Mouse (Mus musculus) lung, embryonic 16.5 days (tissue): Measurements from ENCODE around the gene Grtp1. TPM values are rescaled to one million over a fixed set of nuclear protein-coding genes. Genes with fewer than 3 reads are reported as not detected.

Experiments used
- ATAC-seq: fragments of 200-750 bp; cut with Nextera tagmentation; 2 replicates; pipeline ENCODE4 v1.8.0; 2017; ENCODE audit warnings: low read depth, mild to moderate bottlenecking, moderate library complexity
- H3K27ac ChIP-seq: fragments of 300-500 bp; sonication (generic); 2 replicates; pipeline ENCODE4 v1.5.1; 2014; ENCODE audit warnings: mild to moderate bottlenecking, control low read depth, low read length
- H3K27me3 ChIP-seq: fragments of 300-500 bp; sonication (generic); 2 replicates; pipeline ENCODE4 v1.6.1; 2014; ENCODE audit warnings: low read depth, low read length, mixed read lengths; ENCODE audit not compliant: control insufficient read depth, insufficient read depth
- H3K36me3 ChIP-seq: fragments of 300-500 bp; sonication (generic); 2 replicates; pipeline ENCODE4 v1.6.1; 2014; ENCODE audit warnings: low read length; ENCODE audit not compliant: control insufficient read depth, insufficient read depth
- H3K4me1 ChIP-seq: fragments of 300-500 bp; sonication (generic); replicated peaks from 2 replicates; pipeline ENCODE4 v1.6.1; 2014; ENCODE audit warnings: low read length, mixed read lengths; ENCODE audit not compliant: control insufficient read depth, insufficient read depth
- H3K4me2 ChIP-seq: fragments of 300-500 bp; sonication (generic); 2 replicates; pipeline ENCODE4 v1.6.1; 2014; ENCODE audit warnings: low read depth, low read length, control low read depth
- H3K4me3 ChIP-seq: fragments of 300-500 bp; sonication (generic); 2 replicates; pipeline ENCODE4 v1.5.1; 2014; ENCODE audit warnings: mild to moderate bottlenecking, low read length, control low read depth
- H3K9ac ChIP-seq: fragments of 300-500 bp; sonication (generic); 2 replicates; pipeline ENCODE4 v1.6.1; 2014; ENCODE audit warnings: low read length, control low read depth
- H3K9me3 ChIP-seq: fragments of 300-500 bp; sonication (generic); 2 replicates; pipeline ENCODE4 v1.6.1; 2016; ENCODE audit warnings: low read length; ENCODE audit not compliant: control insufficient read depth
- WGBS: fragments of 180-500 bp; shearing (Covaris S2); extraction: QIAGEN DNeasy Blood & Tissue Kit; methylation state at CpG from one replicate; pipeline ENCODE4 v1.1.7; 2014; 5-methylcytosine and 5-hydroxymethylcytosine counted together
- polyA plus RNA-seq: library from polyadenylated mRNA; unstranded; fragments of >200 nt; fragmentation: Nextera tagmentation; extraction: Ambion mirVana; gene quantifications from 2 replicates; pipeline ENCODE4 v1.2.1, GENCODE M21; 2015

Gene Grtp1
- polyA plus RNA-seq, 1 experiment from 2014 or later, result 4.5 TPM

GRCm38 (mm10) chr8:13209770-13210169, 9.3 kb upstream of the Grtp1 start:
- H3K4me2 ChIP-seq, result no peak overlapping the region
- 62% methylated on average over 1 of the region's 1 CpGs for WGBS
- no peak overlapping the region for H3K9ac ChIP-seq
- H3K9me3 ChIP-seq, result no peaks in the 10 kb centered on the region
- H3K4me3 ChIP-seq, result no peak overlapping the region
- ATAC-seq, result peak; percentile 59
- no peak overlapping the region for H3K27ac ChIP-seq
- H3K27me3 ChIP-seq, result no peaks in the 10 kb centered on the region
- no peaks in the 10 kb centered on the region for H3K36me3 ChIP-seq
- H3K4me1 ChIP-seq, result peaks cover 14% of the 10 kb centered on the region

GRCm38 (mm10) chr8:13208627-13209355, 8.4 kb upstream of the Grtp1 start:
- H3K4me3 ChIP-seq, result no peak overlapping the region
- no peak overlapping the region for H3K9ac ChIP-seq
- H3K27ac ChIP-seq, result no peak overlapping the region
- ATAC-seq, result no peak
- H3K36me3 ChIP-seq, result no peaks in the 10 kb centered on the region
- H3K27me3 ChIP-seq, result no peaks in the 10 kb centered on the region
- H3K4me1 ChIP-seq, result peaks cover 14% of the 10 kb centered on the region
- no peaks in the 10 kb centered on the region for H3K9me3 ChIP-seq
- 26% methylated on average over 6 of the region's 6 CpGs for WGBS
- no peak overlapping the region for H3K4me2 ChIP-seq

GRCm38 (mm10) chr8:13206290-13206689, 5.9 kb upstream of the Grtp1 start:
- Histone ChIP-seq H3K4me3 (no peak overlapping the region), H3K9me3 (no peaks in the 10 kb centered on the region), H3K4me1 (peaks cover 6% of the 10 kb centered on the region), H3K27me3 (peaks cover 11% of the 10 kb centered on the region), H3K36me3 (no peaks in the 10 kb centered on the region), H3K9ac (no peak overlapping the region), H3K27ac (no peak overlapping the region), H3K4me2 (no peak overlapping the region)
- WGBS, result 42% methylated on average over 5 of the region's 5 CpGs
- ATAC-seq, result no peak

- Histone ChIP-seq H3K27me3 (peaks cover 17% of the 10 kb centered on the region), H3K4me2 (no peak overlapping the region), H3K4me1 (peaks cover 9% of the 10 kb centered on the region), H3K36me3 (no peaks in the 10 kb centered on the region), H3K27ac (no peak overlapping the region), H3K4me3 (no peak overlapping the region), H3K9me3 (no peaks in the 10 kb centered on the region), H3K9ac (no peak overlapping the region)
- WGBS, result 57% methylated on average over 5 of the region's 5 CpGs
- ATAC-seq, result no peak
These were observed 4.9 kb upstream of the Grtp1 start for GRCm38 (mm10) chr8:13205311-13205710.

GRCm38 (mm10) chr8:13204371-13205140, 4.1 kb upstream of the Grtp1 start:
- H3K4me2 ChIP-seq, result no peak overlapping the region
- H3K9me3 ChIP-seq, result no peaks in the 10 kb centered on the region
- H3K27me3 ChIP-seq, result peaks cover 20% of the 10 kb centered on the region
- no peak for ATAC-seq
- no peak overlapping the region for H3K9ac ChIP-seq
- H3K4me3 ChIP-seq, result no peak overlapping the region
- 58% methylated on average over 12 of the region's 12 CpGs for WGBS
- H3K4me1 ChIP-seq, result peaks cover 8% of the 10 kb centered on the region
- H3K27ac ChIP-seq, result no peak overlapping the region
- H3K36me3 ChIP-seq, result no peaks in the 10 kb centered on the region

- H3K4me1 ChIP-seq, result peaks cover 4% of the 10 kb centered on the region
- H3K36me3 ChIP-seq, result no peaks in the 10 kb centered on the region
- ATAC-seq, result no peak
- H3K9me3 ChIP-seq, result no peaks in the 10 kb centered on the region
- H3K9ac ChIP-seq, result no peak overlapping the region
- H3K27ac ChIP-seq, result no peak overlapping the region
- WGBS, result 70% methylated on average over 1 of the region's 1 CpGs
- no peak overlapping the region for H3K4me2 ChIP-seq
- no peak overlapping the region for H3K4me3 ChIP-seq
- H3K27me3 ChIP-seq, result peaks cover 23% of the 10 kb centered on the region
These were observed 3.1 kb upstream of the Grtp1 start for GRCm38 (mm10) chr8:13203472-13203871.

- H3K27ac ChIP-seq, result no peak overlapping the region
- 78% methylated on average over 3 of the region's 3 CpGs for WGBS
- no peak for ATAC-seq
- no peaks in the 10 kb centered on the region for H3K36me3 ChIP-seq
- H3K4me1 ChIP-seq, result peaks cover 4% of the 10 kb centered on the region
- no peaks in the 10 kb centered on the region for H3K9me3 ChIP-seq
- no peak overlapping the region for H3K4me3 ChIP-seq
- no peak overlapping the region for H3K9ac ChIP-seq
- peaks cover 23% of the 10 kb centered on the region for H3K27me3 ChIP-seq
- no peak overlapping the region for H3K4me2 ChIP-seq
These were observed 2.4 kb upstream of the Grtp1 start for GRCm38 (mm10) chr8:13202806-13203205.

GRCm38 (mm10) chr8:13202041-13202440, 1.6 kb upstream of the Grtp1 start:
- no peak for ATAC-seq
- Histone ChIP-seq H3K9me3 (no peaks in the 10 kb centered on the region), H3K4me3 (no peak overlapping the region), H3K4me1 (peaks cover 4% of the 10 kb centered on the region), H3K4me2 (no peak overlapping the region), H3K27me3 (peaks cover 23% of the 10 kb centered on the region), H3K9ac (no peak overlapping the region), H3K27ac (no peak overlapping the region), H3K36me3 (no peaks in the 10 kb centered on the region)
- WGBS, result 41% methylated on average over 3 of the region's 3 CpGs

GRCm38 (mm10) chr8:13201013-13201334, 554 bp upstream of the Grtp1 start:
- 2% methylated on average over 18 of the region's 18 CpGs for WGBS
- peak overlapping the region; percentile 73 for H3K4me2 ChIP-seq
- peaks cover 4% of the 10 kb centered on the region for H3K4me1 ChIP-seq
- peak overlapping the region; percentile 40 for H3K9ac ChIP-seq
- peaks cover 27% of the 10 kb centered on the region for H3K27me3 ChIP-seq
- no peak overlapping the region for H3K27ac ChIP-seq
- peak overlapping the region; percentile 55 for H3K4me3 ChIP-seq
- H3K36me3 ChIP-seq, result no peaks in the 10 kb centered on the region
- no peaks in the 10 kb centered on the region for H3K9me3 ChIP-seq
- no peak for ATAC-seq
